Mouse (Mus musculus) monocyte, adult 59 days (primary cell): Measurements from ENCODE around the gene Phospho1. TPM values are rescaled to one million over a fixed set of nuclear protein-coding genes. Genes with fewer than 3 reads are reported as not detected.

ENCODE experiments used
- total RNA-seq, 2 experiments: library from RNA; stranded (reverse); gene quantifications; one replicate each; pipeline ENCODE4 v1.2.4; 2023

The Phospho1 gene
- 1 to 10 TPM; 2.2 to 5.7 TPM for total RNA-seq

GRCm38 (mm10) chr11:95824071-95824876, at the start of gene Phospho1:
Gene Phospho1 (plus strand): TSS chr11:95824499.

GRCm38 (mm10) chr11:95837059-95837458, 12.8 kb downstream of the Phospho1 start, which contains the start of gene Gngt2:
Gene Gngt2 (plus strand): TSS chr11:95837216.

GRCm38 (mm10) chr11:95842074-95842681, 17.9 kb downstream of the Phospho1 start, which contains the start of gene Abi3:
Gene Abi3 (minus strand): TSS chr11:95842476.

Other genes starting within 250 kb of the Phospho1 start
- gene Ngfr, start 236.8 kb upstream of the Phospho1 start, total RNA-seq = 1 to 10 TPM in 1 of 2 experiments, under 1 TPM in 1; 0.86 to 1.4 TPM
- gene Phb, start 157.5 kb upstream of the Phospho1 start, total RNA-seq = 10 to 100 TPM; 49.2 to 53.7 TPM
- 10 to 100 TPM; 43.7 to 44.0 TPM for gene Zfp652, start 111.8 kb upstream of the Phospho1 start, total RNA-seq
- gene B130006D01Rik, start 100.9 kb upstream of the Phospho1 start, total RNA-seq = 1 to 10 TPM; 1.5 to 2.0 TPM
- 100 to 1,000 TPM; 618 to 647 TPM for gene Gngt2, start 12.7 kb downstream of the Phospho1 start, total RNA-seq
- 100 to 1,000 TPM; 346 to 374 TPM for gene Abi3, start 18.0 kb downstream of the Phospho1 start, total RNA-seq
- gene B4galnt2, start 90.4 kb downstream of the Phospho1 start, total RNA-seq = not detected
- gene Igf2bp1, start 181.4 kb downstream of the Phospho1 start, total RNA-seq = not detected
- not detected for gene Gip, start 200.0 kb downstream of the Phospho1 start, total RNA-seq
- gene Snf8, start 210.4 kb downstream of the Phospho1 start, total RNA-seq = 10 to 100 TPM; 60.6 to 62.0 TPM
- 10 to 100 TPM; 39.0 to 39.5 TPM for gene Ube2z, start 240.9 kb downstream of the Phospho1 start, total RNA-seq